Mouse (Mus musculus): Measurements from ENCODE around the gene Supt7l. TPM values are rescaled to one million over a fixed set of nuclear protein-coding genes. Genes with fewer than 3 reads are reported as not detected.
A peak's percentile ranks its signal among the peaks of the same experiment; 100 is the strongest.
"Not testable (repeated sequence)": the region's sequence is repeated elsewhere in the genome, so short reads cannot be mapped to it uniquely, and the experiment has no call there.

The Supt7l gene
- total RNA-seq (2022): 10 to 100 TPM; 12.8 to 13.8 (median 12.9) TPM

DNA sequence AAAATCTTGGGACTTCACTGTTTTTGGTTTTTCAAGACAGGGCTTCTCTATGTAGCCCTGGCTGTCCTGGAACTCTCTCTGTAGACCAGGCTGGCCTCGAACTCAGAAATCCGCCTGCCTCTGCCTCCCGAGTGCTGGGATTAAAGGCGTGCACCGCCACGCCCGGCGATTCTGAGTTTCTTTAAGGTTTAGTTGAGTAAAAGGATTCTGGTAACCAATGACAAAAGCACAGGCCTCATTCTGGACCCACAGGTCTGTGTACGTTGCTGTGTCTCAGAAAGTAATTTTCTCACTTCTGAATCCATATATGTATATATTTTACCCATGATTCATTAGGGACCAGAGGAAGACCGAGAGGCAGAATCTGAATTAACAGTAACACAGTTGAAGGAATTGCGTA is at the start of gene Supt7l:
TSS of gene Supt7l (minus strand) at position 101 of the 400 bp plus-strand sequence.
- not testable (repeated sequence) for DNase-seq (ENCODE audit: low spot score)

DNA sequence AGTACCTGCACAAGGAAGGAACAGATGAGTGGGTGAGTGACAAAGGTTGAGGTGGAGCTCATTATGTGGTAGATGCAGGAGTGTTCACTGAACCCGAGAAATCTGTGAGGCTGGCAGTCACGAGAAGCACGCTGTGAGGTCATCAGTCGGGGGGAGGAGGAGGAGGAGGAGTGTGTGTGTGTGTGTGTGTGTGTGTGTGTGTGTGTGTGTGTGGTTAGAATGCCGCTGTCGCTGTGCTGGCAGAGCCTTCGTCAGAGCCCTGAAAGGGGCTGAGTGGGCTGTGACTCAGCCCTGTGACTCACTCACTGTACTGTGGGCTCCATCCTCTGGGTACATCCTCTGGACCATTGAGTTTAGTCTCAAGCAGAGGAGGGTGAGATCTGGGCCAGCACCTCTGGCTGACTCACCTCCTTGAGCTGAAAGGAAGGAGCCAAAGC is 49.0 kb upstream of the Supt7l start:
- peak; percentile 20 for DNase-seq (ENCODE audit: low spot score)

DNA sequence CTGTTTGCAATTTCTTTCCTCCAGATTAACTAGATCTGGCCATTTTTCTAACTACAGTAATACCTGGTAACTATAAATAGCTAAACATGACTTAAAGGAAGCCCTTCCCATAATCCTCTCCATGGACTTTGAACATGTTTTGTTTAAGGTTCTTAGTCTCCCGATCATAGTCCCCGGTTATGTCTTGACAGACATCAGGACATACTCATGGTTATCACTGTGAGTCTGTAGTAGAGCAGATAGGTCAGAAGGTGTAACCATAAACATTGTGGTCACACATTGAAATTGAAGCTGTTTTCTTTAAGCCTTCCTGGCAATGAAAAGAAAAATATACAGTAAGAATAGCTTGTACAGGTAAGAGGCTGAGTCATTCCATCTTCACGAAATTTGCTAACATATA is 46.1 kb upstream of the Supt7l start:
- DNase-seq (ENCODE audit: low spot score): no peak

DNA sequence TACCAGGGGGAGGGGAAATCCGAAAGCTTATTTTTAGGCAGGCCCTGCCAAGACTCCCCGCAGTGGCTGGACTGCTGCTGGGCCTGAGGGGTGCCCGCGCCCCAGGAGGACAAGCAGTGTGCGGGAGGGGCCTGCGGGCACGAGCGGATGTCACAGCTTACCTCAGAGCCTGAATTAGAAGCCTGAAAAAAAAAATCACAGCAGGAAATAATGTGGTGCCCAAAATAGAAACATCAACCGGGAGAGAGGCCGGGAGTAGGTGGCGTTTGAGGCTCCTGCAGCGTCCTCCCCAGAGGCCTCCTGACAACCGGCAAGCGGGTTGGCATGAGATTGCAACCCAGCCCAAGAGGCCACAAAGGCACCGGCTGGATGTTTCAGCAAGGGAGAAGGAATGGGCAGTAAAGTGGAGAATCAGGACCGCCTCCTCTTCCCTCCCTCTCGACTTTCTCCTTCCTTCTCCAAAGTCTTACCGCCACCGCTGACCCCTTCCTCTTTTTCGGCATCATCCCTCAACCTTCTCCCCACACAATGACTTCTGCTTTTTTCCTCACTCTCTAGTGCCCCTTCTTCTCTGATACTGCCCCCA is 43.5 kb upstream of the Supt7l start:
- peak; percentile 85 for DNase-seq (ENCODE audit: low spot score)

DNA sequence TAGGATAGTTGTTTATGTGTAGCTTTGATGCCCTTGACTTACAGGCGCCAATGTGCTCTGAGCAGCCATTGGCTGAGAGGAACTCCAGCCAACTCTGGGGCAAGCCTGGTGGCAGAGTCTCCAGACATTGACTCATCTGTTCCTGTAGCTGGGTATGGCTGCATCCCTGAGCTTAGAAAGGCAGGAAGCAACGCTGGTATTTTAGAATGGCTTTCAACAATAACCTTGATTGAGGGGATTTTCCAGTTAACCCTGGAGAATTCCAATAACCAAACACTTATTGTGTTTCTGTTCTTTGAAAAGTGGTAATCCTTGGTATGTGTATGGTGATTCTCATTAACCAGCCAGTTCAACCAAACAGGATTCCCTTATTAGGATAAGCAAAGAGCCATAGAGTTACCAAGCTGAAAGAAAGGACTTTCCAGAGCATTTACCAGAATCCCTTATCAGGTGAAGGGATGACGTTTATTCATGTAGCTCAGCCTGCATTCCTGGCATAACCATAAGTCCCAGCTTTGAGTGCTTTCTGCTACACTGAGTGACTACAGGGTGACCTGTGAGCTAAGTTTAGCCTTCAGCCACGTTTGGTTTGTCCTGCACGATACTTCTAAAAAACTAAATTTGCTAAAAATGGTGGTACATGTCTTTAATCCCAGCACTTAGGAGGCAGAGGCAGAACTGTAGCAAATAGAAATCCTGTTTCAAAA is 40.5 kb upstream of the Supt7l start:
- no peak for DNase-seq (ENCODE audit: low spot score)

DNA sequence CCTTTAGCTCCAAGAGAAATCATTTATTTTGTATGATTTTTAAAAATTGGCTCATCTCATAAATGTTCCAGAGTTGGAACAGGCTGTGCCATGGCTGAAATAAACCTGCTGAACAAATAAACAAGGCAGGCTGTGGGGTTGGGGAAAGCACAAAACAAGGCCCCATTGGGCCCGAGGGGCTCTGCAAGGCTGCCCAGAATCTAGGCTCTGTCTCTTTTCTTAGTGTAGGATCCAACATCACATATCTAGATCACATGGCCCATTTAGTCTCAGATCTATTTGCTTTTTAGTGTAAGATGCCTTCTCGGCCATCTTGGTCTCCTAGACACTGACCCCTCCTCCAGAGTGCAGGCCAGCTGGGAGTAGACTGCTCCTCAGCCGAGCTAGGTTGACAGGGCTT is 38.9 kb upstream of the Supt7l start:
- no peak for DNase-seq (ENCODE audit: low spot score)

DNA sequence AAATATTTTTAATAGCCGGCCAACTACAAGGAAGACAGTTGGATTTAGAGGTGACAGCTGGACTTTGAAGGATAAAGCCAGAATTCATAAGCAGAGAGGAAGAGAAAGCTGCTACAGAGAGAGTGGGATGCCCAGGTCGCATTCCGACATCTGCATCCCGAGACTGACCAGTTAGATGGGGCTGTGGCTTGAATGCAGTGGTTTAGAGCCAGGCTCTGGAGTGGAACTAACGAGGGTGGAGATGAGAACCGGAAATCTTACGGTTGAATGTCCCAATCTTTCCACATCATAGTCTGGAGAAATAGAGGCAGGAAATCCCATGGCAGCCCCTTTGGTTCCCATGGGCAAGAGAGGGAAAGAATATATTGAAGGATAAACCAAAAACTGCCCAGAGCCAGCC is 38.4 kb upstream of the Supt7l start:
- DNase-seq (ENCODE audit: low spot score): no peak

DNA sequence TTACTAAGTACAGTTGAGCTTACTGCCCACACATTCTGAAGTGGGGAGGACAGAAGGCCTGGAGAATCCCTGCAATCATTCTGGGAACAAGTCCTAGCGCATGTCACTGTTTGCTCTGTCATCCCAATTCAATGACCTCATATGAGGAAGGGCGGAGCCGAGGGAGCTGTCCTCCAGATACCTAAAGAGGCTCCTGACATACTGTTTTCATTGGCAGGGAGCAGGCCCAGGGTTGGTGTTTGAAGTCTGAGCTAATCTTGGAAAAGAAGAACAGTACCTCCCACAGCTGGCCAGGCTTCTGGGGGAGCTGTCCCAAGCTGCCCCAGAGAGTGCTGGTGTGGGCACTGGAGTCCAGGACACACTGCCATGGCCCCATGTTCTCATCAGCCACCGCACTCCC is 37.4 kb upstream of the Supt7l start:
- DNase-seq (ENCODE audit: low spot score): peak; percentile 83

DNA sequence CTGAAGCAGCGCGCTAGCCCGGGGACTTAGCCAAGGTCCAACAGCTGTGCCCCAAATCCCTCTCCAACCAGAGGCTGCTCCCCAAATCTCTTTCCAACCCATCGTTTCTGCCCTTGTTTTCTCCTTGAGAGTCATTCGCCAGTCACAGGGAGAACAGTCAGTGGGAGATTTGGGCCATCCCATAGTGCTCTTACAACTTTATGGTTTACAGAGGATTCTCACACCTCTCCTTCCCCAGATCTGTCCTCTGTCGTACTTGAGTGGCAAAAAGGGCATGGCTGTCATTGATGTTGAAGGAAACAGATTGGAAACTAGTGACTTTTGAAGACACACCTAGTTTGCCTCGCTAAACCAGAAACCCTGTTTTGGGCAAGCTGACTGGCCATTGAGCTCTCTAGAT is 36.3 kb upstream of the Supt7l start:
- DNase-seq (ENCODE audit: low spot score): no peak

DNA sequence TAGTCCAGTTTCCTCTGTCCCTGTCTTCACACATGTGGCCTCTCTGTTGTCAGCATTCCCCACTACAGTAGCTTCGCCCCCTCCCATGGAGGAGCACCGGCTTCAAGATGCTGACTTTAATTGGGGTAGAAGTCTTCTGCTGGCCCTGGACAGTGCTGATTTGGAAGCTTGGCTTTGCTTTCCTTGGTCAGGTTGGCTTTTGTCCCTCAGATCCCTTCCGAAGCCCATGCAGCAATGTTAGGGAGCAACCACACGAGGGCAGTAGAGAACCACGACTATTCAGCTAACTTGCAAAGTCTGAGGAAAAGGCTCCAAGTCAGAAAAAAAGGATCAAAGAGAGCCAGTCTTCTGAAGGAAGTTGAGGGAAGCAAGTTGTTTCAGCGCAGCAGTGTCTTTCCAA is 35.9 kb upstream of the Supt7l start:
- DNase-seq (ENCODE audit: low spot score): peak; percentile 85

DNA sequence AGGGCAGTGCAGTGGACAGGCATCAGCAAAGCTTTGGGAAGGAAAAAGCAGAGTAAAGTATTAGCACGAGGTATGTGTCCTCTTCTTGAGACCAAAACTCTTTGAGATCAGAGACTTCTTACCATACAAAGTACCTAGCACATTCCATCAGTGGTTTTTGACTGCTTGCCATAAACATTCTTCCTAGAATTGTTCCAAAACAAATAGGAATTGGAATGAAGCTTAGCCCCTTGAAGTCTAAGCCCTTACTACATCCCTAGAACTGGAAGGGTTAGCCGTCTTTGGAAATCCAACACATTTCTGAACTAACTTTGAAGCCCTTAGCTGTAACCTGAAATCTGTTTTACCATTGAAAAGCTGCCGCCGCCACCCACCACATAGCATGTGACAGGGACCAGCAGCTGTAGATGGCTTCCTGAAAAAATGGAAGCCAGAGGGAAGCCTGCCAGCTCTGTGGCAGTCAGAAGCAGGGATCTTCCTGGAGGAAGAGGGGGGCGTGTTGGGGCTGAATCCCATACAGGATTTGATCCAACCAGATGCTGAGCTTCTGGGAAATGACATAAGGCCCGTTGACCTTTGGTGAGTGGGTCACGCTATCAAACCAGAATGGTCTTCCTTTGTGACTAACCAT is 34.5 kb upstream of the Supt7l start:
- peak; percentile 68 for DNase-seq (ENCODE audit: low spot score)

DNA sequence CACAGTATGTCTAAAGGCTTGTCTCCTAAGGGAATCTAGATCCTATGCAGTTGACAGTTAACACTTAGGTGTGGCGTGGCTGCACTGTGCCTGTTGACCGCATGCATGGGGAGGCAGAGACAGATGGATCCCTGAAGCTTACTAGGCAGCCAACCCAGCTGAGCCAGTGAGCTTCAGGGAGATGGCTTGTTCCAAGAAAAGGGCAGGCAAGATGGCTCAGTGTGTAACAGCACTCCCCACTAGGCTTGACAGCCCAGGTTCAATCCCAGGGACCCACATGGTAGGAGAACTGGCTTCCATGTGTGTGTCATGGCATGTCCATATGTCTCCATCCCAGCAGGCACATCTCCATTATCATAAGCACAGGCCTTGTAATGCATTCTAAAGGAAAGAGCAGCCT is 32.7 kb upstream of the Supt7l start:
- DNase-seq (ENCODE audit: low spot score): no peak

DNA sequence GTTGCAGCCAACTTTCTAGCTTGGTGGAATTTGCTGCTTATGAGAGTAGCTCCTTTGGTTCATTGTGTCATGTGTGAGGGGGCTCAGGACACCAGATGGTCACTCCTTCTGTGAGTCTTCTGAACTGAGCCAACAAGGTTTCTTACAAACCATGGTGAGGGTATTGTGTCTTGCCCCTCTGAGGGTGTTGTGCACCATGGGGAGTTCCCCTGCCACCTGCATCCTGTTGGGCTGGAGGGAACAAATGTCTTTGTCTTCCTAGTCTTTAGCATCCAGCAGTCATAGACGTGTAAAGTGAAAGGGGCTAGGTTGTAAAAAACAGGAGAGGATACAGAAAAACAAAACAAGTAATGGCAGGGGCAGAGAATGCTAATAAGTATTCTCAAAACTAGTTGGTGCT is 31.8 kb upstream of the Supt7l start:
- DNase-seq (ENCODE audit: low spot score): no peak

DNA sequence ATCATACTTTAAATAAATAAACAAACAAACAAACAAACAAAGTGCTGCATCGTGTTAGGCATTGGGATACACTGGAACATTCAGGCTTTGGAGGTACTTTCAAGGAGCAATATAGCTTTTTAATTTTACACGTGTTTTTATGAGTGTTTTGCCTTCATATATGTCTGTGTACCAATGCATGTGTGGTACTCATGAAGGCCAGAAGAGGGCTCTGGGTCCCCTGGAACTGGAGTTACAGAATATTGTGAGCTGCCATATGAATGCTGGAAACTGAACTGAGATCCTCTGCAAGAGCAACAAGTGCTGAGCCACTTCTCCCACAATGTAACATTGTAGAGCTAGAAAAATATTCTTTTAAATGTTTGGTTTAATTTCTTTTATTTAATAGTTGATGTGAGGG is 7.6 kb upstream of the Supt7l start:
- no peak for DNase-seq (ENCODE audit: low spot score)

DNA sequence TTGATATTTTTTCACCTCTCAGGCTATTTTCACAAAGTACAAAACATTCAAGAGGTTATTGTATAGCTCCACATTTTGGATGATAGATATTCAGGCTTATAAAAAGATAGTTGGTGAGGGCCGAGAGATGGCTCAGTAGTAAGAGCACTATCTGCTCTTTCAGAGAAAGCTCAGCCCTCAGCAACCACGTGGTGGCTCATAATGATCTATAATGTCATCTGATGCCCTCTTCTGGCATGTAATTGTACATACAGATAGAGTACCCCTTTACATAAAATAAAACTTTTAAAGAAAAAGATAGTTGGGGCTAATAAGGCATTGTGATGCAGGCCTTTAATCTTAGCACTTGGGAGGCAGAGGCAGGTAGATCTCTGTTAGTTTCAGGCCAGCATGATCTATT is 953 bp upstream of the Supt7l start:
- no peak for DNase-seq (ENCODE audit: low spot score)

DNA sequence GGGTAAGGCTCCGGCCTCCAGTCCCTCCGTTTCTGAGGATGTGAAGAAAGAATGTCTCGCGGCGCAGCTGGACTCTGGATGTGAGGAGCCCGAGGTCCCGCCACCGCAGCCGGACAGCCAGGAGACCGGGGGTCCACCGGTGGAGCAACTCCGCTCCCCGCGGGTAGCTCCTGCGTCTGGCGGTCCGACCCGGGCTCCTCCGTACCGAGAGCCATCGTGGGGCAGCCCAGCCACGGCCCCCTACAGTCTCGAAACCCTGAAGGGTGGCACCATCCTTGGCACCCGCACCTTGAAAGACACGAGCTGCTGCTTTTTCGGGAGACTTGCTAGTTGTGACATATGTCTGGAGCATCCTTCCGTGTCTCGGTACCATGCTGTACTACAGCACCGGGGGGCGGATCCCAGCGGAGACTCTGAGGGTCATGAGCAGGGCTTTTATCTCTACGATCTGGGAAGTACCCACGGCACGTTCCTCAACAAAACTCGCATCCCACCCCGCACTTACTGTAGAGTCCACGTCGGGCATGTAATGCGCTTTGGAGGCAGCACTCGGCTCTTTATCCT is 408 bp downstream of the Supt7l start:
- no peak for DNase-seq (ENCODE audit: low spot score)

DNA sequence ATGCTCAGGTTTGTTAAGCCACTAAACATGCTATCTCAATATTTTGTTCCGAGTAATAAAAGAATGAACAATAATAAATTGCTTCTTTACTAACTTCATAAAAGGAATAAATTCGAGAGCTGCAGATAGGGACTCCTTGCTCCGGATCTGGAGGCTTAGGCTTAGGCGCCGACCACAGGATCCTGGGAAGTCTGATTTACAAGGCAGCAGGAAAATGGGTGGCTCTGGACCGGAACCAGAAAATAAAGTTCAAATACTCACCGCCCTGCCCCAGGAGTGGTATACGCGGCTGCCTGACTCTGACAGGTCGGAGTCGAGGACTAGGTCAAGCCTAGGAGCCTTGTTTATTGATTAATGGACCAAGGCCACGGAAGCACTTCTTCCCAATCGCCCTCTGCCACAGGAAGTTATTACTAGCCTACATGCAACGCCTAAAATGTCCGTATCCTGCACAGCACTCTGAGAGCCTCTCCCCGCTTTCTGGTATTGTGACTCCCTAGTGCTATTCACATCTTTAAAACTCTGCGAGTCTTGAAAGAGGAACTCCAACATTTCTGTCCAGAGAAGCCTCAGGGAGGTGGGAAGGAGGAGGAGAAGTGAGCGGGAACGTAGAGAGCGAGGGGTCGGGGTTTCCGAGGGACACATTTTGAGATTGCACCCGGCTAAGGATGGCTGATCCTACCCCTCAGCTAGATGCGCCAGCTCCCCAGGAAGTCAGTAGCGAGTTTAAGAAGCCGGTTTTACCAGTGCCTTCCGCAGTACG is 1.1 kb downstream of the Supt7l start, which contains the start of gene Slc4a1ap:
TSS of gene Slc4a1ap (plus strand) at position 642 of the 763 bp plus-strand sequence.
- peak; percentile 74 for DNase-seq (ENCODE audit: low spot score)

DNA sequence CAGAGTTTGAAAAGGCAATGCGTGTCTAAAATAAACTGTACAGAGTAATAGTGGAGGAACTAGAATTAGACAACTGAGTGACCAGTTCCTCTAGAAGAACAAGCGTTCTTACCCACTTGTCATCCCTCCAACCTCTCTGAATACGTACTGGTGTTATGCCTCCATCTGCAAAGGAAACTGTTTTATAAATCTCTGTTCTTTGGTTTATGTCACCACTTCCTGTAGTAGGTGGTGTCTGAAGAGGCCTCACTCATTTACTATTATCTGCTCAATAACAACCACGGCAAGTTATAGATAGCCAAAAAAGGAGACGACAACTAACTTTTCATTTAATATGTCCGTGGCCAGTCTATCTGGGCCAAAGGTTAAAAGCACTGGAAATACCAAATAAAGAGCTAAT is 7.1 kb downstream of the Supt7l start:
- no peak for DNase-seq (ENCODE audit: low spot score)

DNA sequence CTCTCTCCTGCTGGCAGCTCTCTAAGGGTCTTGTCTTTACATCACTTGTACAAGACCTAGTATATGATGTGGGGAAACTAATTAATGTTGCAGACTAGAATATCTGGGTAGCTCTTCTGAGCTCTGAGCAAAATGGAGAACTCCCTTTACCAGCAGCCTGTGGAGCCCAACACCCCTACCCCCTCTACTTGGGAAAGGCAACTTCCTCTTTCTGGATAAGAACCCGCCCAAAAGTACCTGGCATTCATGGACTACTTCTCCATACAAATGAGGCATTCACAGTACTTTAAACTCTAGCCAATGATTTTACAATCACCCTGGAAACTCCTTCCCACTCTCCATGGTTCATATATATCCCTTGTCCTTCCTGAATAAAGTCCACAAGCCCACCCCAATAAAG is 15.1 kb downstream of the Supt7l start:
- no peak for DNase-seq (ENCODE audit: low spot score)

DNA sequence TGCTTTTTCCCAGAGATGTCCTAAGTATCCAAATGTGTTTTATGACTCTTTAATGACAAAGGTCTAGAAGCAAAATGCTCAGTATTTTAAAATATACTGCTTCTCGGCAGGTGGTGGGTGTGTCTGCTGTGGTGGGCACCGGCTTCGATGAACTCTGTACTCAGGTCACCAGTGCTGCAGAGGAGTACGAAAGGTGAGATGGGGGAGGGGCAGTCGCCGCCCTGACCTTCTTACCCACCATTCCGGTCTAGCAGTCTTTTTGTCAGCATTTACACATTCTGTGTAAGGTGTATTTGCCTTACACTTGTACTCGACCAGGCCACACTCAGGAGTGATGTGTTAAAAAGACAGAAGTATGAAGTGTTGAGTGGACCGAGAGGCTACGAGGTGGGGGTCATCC is 22.8 kb downstream of the Supt7l start:
- no peak for DNase-seq (ENCODE audit: low spot score)

DNA sequence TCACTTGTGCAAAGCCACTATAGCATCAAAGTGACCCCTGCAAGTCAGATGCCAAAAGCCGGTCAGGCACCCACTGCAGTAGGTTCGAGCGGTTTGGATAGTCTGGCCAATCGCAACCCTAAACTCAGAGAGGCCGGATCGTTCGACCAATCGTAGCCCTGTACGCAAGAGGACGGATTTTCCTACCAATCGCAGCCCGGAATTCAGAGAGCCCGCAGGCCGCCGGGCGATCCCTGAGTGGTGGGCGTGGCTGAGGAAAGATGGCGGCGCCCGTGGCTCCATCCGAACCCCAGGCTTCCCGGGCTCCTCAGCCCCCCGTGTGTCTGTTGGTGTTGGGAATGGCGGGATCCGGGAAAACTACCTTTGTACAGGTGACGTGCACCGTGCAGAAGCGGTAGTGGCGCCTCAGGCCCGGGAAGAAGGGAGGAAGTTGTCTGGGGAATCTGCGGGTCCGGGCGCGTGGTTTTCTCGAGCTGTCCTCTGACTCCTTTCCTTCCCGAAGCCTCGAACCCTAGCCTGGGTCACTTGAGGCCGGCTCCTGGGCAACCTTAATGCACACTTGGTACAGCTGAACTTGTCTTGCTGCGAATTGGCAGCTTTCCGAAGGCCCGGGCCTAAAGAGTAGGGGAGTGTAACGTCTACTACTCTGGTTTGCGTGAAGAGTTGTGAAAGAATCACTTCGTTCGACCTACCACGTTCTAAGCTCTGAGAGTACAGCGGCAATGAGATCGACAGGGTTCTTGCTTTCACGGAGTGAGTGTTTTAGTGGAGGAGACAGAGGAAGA is 32.9 kb downstream of the Supt7l start, which contains the start of gene Gpn1:
TSS of gene Gpn1 (plus strand) at position 229 of the 785 bp plus-strand sequence.
- peak; percentile 95 for DNase-seq (ENCODE audit: low spot score)

All from heart, adult 8-10 months (tissue).